Mouse (Mus musculus) limb, embryonic 14.5 days (tissue): ENCODE measurements at regions not wholly inside any gene's neighbourhood (a gene's known extent, or its start where the extent isn't known, plus 50 kb on each side); places are given as distances from the start of the nearest gene placed in this dataset.

Source experiments
- ATAC-seq: fragments of 200-750 bp; cut with Nextera tagmentation; 2 replicates; pipeline ENCODE4 v1.8.0; 2017; ENCODE audit warnings: low read depth, moderate number of reproducible peaks, moderate TSS enrichment; ENCODE audit not compliant: low FRiP score
- DNase-seq: peaks from one replicate; pipeline ENCODE4 v3.0.0-alpha.2; 2015; ENCODE audit warnings: low spot score
- H3K27ac ChIP-seq: fragments of 300-500 bp; sonication (generic); replicated peaks from 2 replicates; pipeline ENCODE4 v1.5.1; 2014; ENCODE audit warnings: low read depth, mild to moderate bottlenecking, low read length, moderate library complexity, mixed read lengths
- H3K27me3 ChIP-seq: fragments of 300-500 bp; sonication (generic); 2 replicates; pipeline ENCODE4 v1.6.1; 2014; ENCODE audit warnings: low read length, mixed read lengths; ENCODE audit not compliant: control insufficient read depth, insufficient read depth
- H3K36me3 ChIP-seq: fragments of 300-500 bp; sonication (generic); 2 replicates; pipeline ENCODE4 v1.6.1; 2014; ENCODE audit warnings: mild to moderate bottlenecking, low read length, moderate library complexity, mixed read lengths; ENCODE audit not compliant: control insufficient read depth, insufficient read depth
- H3K4me1 ChIP-seq: fragments of 300-500 bp; sonication (generic); 2 replicates; pipeline ENCODE4 v1.6.1; 2014; ENCODE audit warnings: antibody characterized with exemption, low read length, mixed read lengths; ENCODE audit not compliant: control insufficient read depth, insufficient read depth
- H3K4me2 ChIP-seq: fragments of 300-500 bp; sonication (generic); replicated peaks from 2 replicates; pipeline ENCODE4 v1.6.1; 2014; ENCODE audit warnings: low read depth, mild to moderate bottlenecking, low read length, moderate library complexity; ENCODE audit not compliant: severe bottlenecking
- H3K4me3 ChIP-seq: fragments of 300-500 bp; sonication (generic); replicated peaks from 2 replicates; pipeline ENCODE4 v1.5.1; 2014; ENCODE audit warnings: low read length
- H3K9ac ChIP-seq: fragments of 300-500 bp; sonication (generic); 2 replicates; pipeline ENCODE4 v1.6.1; 2014; ENCODE audit warnings: mild to moderate bottlenecking, low read depth, low read length, moderate library complexity; ENCODE audit not compliant: severe bottlenecking
- H3K9me3 ChIP-seq: fragments of 300-500 bp; sonication (generic); 2 replicates; pipeline ENCODE4 v1.6.1; 2016; ENCODE audit warnings: low read length; ENCODE audit not compliant: control insufficient read depth
- POLR2A ChIP-seq: fragments of 200-500 bp; IDR thresholded peaks from 2 replicates; pipeline ENCODE4 v1.8.0; 2012; ENCODE audit warnings: inconsistent platforms, mild to moderate bottlenecking, moderate library complexity, borderline replicate concordance; ENCODE audit not compliant: insufficient read depth, insufficient read length; ENCODE audit errors: extremely low read depth
- WGBS: fragments of 180-500 bp; shearing (Covaris S2); extraction: QIAGEN DNeasy Blood & Tissue Kit; methylation state at CpG from one replicate; pipeline ENCODE4 v1.1.7; 2014; 5-methylcytosine and 5-hydroxymethylcytosine counted together

GRCm38 (mm10) chr3:103494043-103494442 lies 81.0 kb upstream of the Syt6 start:
- Histone ChIP-seq H3K4me2 (no peak overlapping the region), H3K9me3 (no peaks in the 10 kb centered on the region), H3K36me3 (no peaks in the 10 kb centered on the region), H3K4me1 (no peaks in the 10 kb centered on the region), H3K4me3 (no peak overlapping the region), H3K27me3 (no peaks in the 10 kb centered on the region), H3K9ac (no peak overlapping the region), H3K27ac (no peak overlapping the region)
- TF ChIP-seq POLR2A = no peak
- 81% methylated on average over 3 of the region's 3 CpGs for WGBS
- ATAC-seq (no peak), DNase-seq (no peak)

GRCm38 (mm10) chr3:103496083-103496482 lies 78.9 kb upstream of the Syt6 start:
- TF ChIP-seq POLR2A = no peak
- Histone ChIP-seq H3K27me3 (no peaks in the 10 kb centered on the region), H3K4me1 (no peaks in the 10 kb centered on the region), H3K4me3 (no peak overlapping the region), H3K27ac (no peak overlapping the region), H3K4me2 (no peak overlapping the region), H3K9ac (no peak overlapping the region), H3K9me3 (no peaks in the 10 kb centered on the region), H3K36me3 (no peaks in the 10 kb centered on the region)
- 76% methylated on average over 6 of the region's 6 CpGs for WGBS
- DNase-seq = no peak
- ATAC-seq = no peak

- no peaks in the 10 kb centered on the region for H3K4me1 ChIP-seq
- H3K9ac ChIP-seq = no peak overlapping the region
- no peaks in the 10 kb centered on the region for H3K27me3 ChIP-seq
- no peak overlapping the region for H3K4me2 ChIP-seq
- no peak overlapping the region for H3K4me3 ChIP-seq
- DNase-seq = no peak
- H3K27ac ChIP-seq = no peak overlapping the region
- ATAC-seq = no peak
- no peaks in the 10 kb centered on the region for H3K9me3 ChIP-seq
- WGBS = 46% methylated on average over 3 of the region's 3 CpGs
- no peaks in the 10 kb centered on the region for H3K36me3 ChIP-seq
- no peak for TF ChIP-seq POLR2A
Measured at GRCm38 (mm10) chr3:103496683-103497082, 78.3 kb upstream of the Syt6 start.

GRCm38 (mm10) chr3:103497696-103498095 lies 77.3 kb upstream of the Syt6 start:
- 88% methylated on average over 3 of the region's 3 CpGs for WGBS
- DNase-seq (no peak), ATAC-seq (no peak)
- H3K4me1 ChIP-seq = no peaks in the 10 kb centered on the region
- H3K36me3 ChIP-seq = no peaks in the 10 kb centered on the region
- H3K27me3 ChIP-seq = no peaks in the 10 kb centered on the region
- no peaks in the 10 kb centered on the region for H3K9me3 ChIP-seq
- no peak overlapping the region for H3K27ac ChIP-seq
- no peak overlapping the region for H3K4me2 ChIP-seq
- H3K9ac ChIP-seq = no peak overlapping the region
- H3K4me3 ChIP-seq = no peak overlapping the region
- TF ChIP-seq POLR2A = no peak

- 82% methylated on average over 4 of the region's 4 CpGs for WGBS
Measured at GRCm38 (mm10) chr3:103498458-103498857, 76.6 kb upstream of the Syt6 start.

GRCm38 (mm10) chr3:103499801-103500200 lies 75.2 kb upstream of the Syt6 start:
- no peak for TF ChIP-seq POLR2A
- no peak overlapping the region for H3K4me2 ChIP-seq
- WGBS = 57% methylated on average over 1 of the region's 1 CpGs
- no peak overlapping the region for H3K27ac ChIP-seq
- no peaks in the 10 kb centered on the region for H3K27me3 ChIP-seq
- no peaks in the 10 kb centered on the region for H3K4me1 ChIP-seq
- no peak overlapping the region for H3K9ac ChIP-seq
- H3K36me3 ChIP-seq = no peaks in the 10 kb centered on the region
- no peak overlapping the region for H3K4me3 ChIP-seq
- DNase-seq (no peak), ATAC-seq (no peak)
- no peaks in the 10 kb centered on the region for H3K9me3 ChIP-seq

More at GRCm38 (mm10) chr3:103498458-103498857, 76.6 kb upstream of the Syt6 start:
- H3K27me3 ChIP-seq = no peaks in the 10 kb centered on the region
- no peak for ATAC-seq
- no peaks in the 10 kb centered on the region for H3K4me1 ChIP-seq
- H3K4me3 ChIP-seq = no peak overlapping the region
- H3K36me3 ChIP-seq = no peaks in the 10 kb centered on the region
- TF ChIP-seq POLR2A = no peak
- no peak overlapping the region for H3K9ac ChIP-seq
- no peaks in the 10 kb centered on the region for H3K9me3 ChIP-seq
- DNase-seq = no peak
- no peak overlapping the region for H3K4me2 ChIP-seq
- no peak overlapping the region for H3K27ac ChIP-seq
